Mouse (Mus musculus) MEL (cell line): ENCODE results near the gene Heg1. TPM values are rescaled to one million over a fixed set of nuclear protein-coding genes. Genes with fewer than 3 reads are reported as not detected.

Experiments
- DNase-seq: peaks from one replicate; pipeline ENCODE4 v3.0.0; 2011; ENCODE audit warnings: low read depth, low spot score
- H3K27ac ChIP-seq: 2 replicates; pipeline ENCODE4 v1.5.1; 2012; ENCODE audit warnings: low read depth, mild to moderate bottlenecking, control low read depth, low read length, moderate library complexity; ENCODE audit not compliant: control insufficient read depth
- H3K27me3 ChIP-seq, 2 experiments: fragments of 150-350 bp in 1 of 2; sonication (generic) in 1 of 2; 2 replicates each; pipeline ENCODE4 v1.6.1; 2012; ENCODE audit warnings: low read length in 2 of 2, mild to moderate bottlenecking in 2 of 2, improper control_type of control experiment in 1 of 2, moderate library complexity in 1 of 2; ENCODE audit not compliant: insufficient read depth in 2 of 2, control insufficient read depth in 1 of 2
- H3K36me3 ChIP-seq, 2 experiments: 2 replicates each; pipeline ENCODE4 v1.6.1; 2012 to 2014; ENCODE audit warnings: low read length in 2 of 2, improper control_type of control experiment in 1 of 2, inconsistent platforms in 1 of 2, mild to moderate bottlenecking in 1 of 2; ENCODE audit not compliant: insufficient read depth in 2 of 2, control insufficient read depth in 1 of 2
- H3K4me1 ChIP-seq, 2 experiments: fragments of 150-350 bp in 1 of 2; sonication (generic) in 1 of 2; 2 replicates each; pipeline ENCODE4 v1.6.1; 2012; ENCODE audit warnings: low read length in 2 of 2, improper control_type of control experiment in 1 of 2, mild to moderate bottlenecking in 1 of 2; ENCODE audit not compliant: insufficient read depth in 2 of 2, control insufficient read depth in 1 of 2
- H3K4me3 ChIP-seq, 2 experiments: fragments of 150-350 bp in 1 of 2; sonication (generic) in 1 of 2; 2 replicates each; pipeline ENCODE4 v1.5.1; 2012; ENCODE audit warnings: low read depth in 2 of 2, low read length in 2 of 2, mild to moderate bottlenecking in 2 of 2, moderate library complexity in 2 of 2, control low read depth in 1 of 2, improper control_type of control experiment in 1 of 2; ENCODE audit not compliant: control insufficient read depth in 1 of 2, insufficient read depth in 1 of 2
- H3K79me2 ChIP-seq: 2 replicates; pipeline ENCODE4 v1.6.1; 2012; ENCODE audit warnings: mild to moderate bottlenecking, low read length, moderate library complexity; ENCODE audit not compliant: control insufficient read depth, poor library complexity, insufficient read depth
- H3K9ac ChIP-seq: 2 replicates; pipeline ENCODE4 v1.6.1; 2012; ENCODE audit warnings: low read depth, mild to moderate bottlenecking, control low read depth, low read length, moderate library complexity; ENCODE audit not compliant: control insufficient read depth, poor library complexity, severe bottlenecking
- H3K9me3 ChIP-seq: fragments of 150-350 bp; sonication (generic); replicated peaks from 2 replicates; pipeline ENCODE4 v1.6.1; 2012; ENCODE audit warnings: mild to moderate bottlenecking, low read length, improper control_type of control experiment, moderate library complexity; ENCODE audit not compliant: insufficient read depth
- E2F4 ChIP-seq: IDR thresholded peaks from 2 replicates; pipeline ENCODE4 v1.6.1; 2011; ENCODE audit warnings: low read depth, low read length, improper control_type of control experiment, borderline replicate concordance
- ELF1 ChIP-seq: IDR thresholded peaks from 2 replicates; pipeline ENCODE4 v1.6.1; 2014; ENCODE audit warnings: low read depth, mild to moderate bottlenecking, inconsistent platforms, low read length, improper control_type of control experiment, moderate library complexity
- EP300 ChIP-seq, 2 experiments: IDR thresholded peaks; 2 replicates each; pipeline ENCODE4 v1.6.1; 2011; ENCODE audit warnings: improper control_type of control experiment in 2 of 2, low read length in 2 of 2, low read depth in 1 of 2, mild to moderate bottlenecking in 1 of 2
- GABPA ChIP-seq: IDR thresholded peaks from 2 replicates; pipeline ENCODE4 v1.6.1; 2012; ENCODE audit warnings: low read depth, mild to moderate bottlenecking, inconsistent platforms, low read length, improper control_type of control experiment, moderate library complexity
- HCFC1 ChIP-seq: IDR thresholded peaks from 2 replicates; pipeline ENCODE4 v1.6.1; 2012; ENCODE audit warnings: low read depth, mild to moderate bottlenecking, inconsistent platforms, low read length, improper control_type of control experiment, moderate library complexity
- KAT2A ChIP-seq: conservative IDR thresholded peaks from 2 replicates; pipeline ENCODE4 v1.6.1; 2012; ENCODE audit warnings: low read depth, low read length, improper control_type of control experiment, inconsistent platforms
- MAFK ChIP-seq: IDR thresholded peaks from 2 replicates; pipeline ENCODE4 v1.6.1; 2011; ENCODE audit warnings: low read depth, mild to moderate bottlenecking, low read length, improper control_type of control experiment, borderline replicate concordance
- MAZ ChIP-seq: IDR thresholded peaks from 2 replicates; pipeline ENCODE4 v1.6.1; 2012; ENCODE audit warnings: low read depth, mild to moderate bottlenecking, inconsistent platforms, low read length, improper control_type of control experiment
- MEF2A ChIP-seq: IDR thresholded peaks from 2 replicates; pipeline ENCODE4 v1.6.1; 2014; ENCODE audit warnings: low read depth, mild to moderate bottlenecking, inconsistent platforms, low read length, improper control_type of control experiment; ENCODE audit not compliant: poor library complexity, insufficient replicate concordance, severe bottlenecking; ENCODE audit errors: extremely low read depth
- MXI1 ChIP-seq: IDR thresholded peaks from 2 replicates; pipeline ENCODE4 v1.6.1; 2011; ENCODE audit warnings: mild to moderate bottlenecking, low read depth, low read length, improper control_type of control experiment
- MYB ChIP-seq: IDR thresholded peaks from 2 replicates; pipeline ENCODE4 v1.6.1; 2011; ENCODE audit warnings: mild to moderate bottlenecking, low read depth, low read length, improper control_type of control experiment
- MYC ChIP-seq: IDR thresholded peaks from 2 replicates; pipeline ENCODE4 v1.6.1; 2011; ENCODE audit warnings: low read depth, mild to moderate bottlenecking, low read length, improper control_type of control experiment, moderate library complexity
- NELFE ChIP-seq: IDR thresholded peaks from 2 replicates; pipeline ENCODE4 v1.6.1; 2011; ENCODE audit warnings: low read depth, low read length, improper control_type of control experiment
- POLR2A ChIP-seq, 2 experiments: IDR thresholded peaks; 2 replicates each; pipeline ENCODE4 v1.6.1; 2011 to 2012; ENCODE audit warnings: low read length in 2 of 2, mild to moderate bottlenecking in 2 of 2, control low read depth in 1 of 2, improper control_type of control experiment in 1 of 2, low read depth in 1 of 2, moderate library complexity in 1 of 2; ENCODE audit not compliant: control insufficient read depth in 1 of 2, insufficient read depth in 1 of 2, poor library complexity in 1 of 2
- POLR2AphosphoS2 ChIP-seq: IDR thresholded peaks from 2 replicates; pipeline ENCODE4 v1.6.1; 2011; ENCODE audit warnings: low read length, improper control_type of control experiment
- POLR2AphosphoS5 ChIP-seq: IDR thresholded peaks from 2 replicates; pipeline ENCODE4 v1.6.1; 2012; ENCODE audit warnings: low read depth, borderline replicate concordance, mild to moderate bottlenecking, inconsistent platforms, low read length, moderate library complexity, mixed read lengths
- RAD21 ChIP-seq: IDR thresholded peaks from 2 replicates; pipeline ENCODE4 v1.6.1; 2011; ENCODE audit warnings: mild to moderate bottlenecking, low read depth, low read length, improper control_type of control experiment
- RCOR1 ChIP-seq: IDR thresholded peaks from 2 replicates; pipeline ENCODE4 v1.6.1; 2012; ENCODE audit warnings: low read depth, mild to moderate bottlenecking, inconsistent platforms, low read length, improper control_type of control experiment
- SIN3A ChIP-seq: IDR thresholded peaks from 2 replicates; pipeline ENCODE4 v1.6.1; 2012; ENCODE audit warnings: low read length, improper control_type of control experiment, inconsistent platforms
- SMC3 ChIP-seq: IDR thresholded peaks from 2 replicates; pipeline ENCODE4 v1.6.1; 2011; ENCODE audit warnings: low read depth, low read length, improper control_type of control experiment
- TAL1 ChIP-seq: IDR thresholded peaks from 2 replicates; pipeline ENCODE4 v1.6.1; 2012; ENCODE audit warnings: mild to moderate bottlenecking, inconsistent platforms, low read length, moderate library complexity, mixed read lengths
- TBP ChIP-seq: IDR thresholded peaks from 2 replicates; pipeline ENCODE4 v1.8.0; 2011; ENCODE audit warnings: low read depth, low read length, improper control_type of control experiment
- USF1 ChIP-seq: IDR thresholded peaks from 2 replicates; pipeline ENCODE4 v1.6.1; 2014; ENCODE audit warnings: low read depth, mild to moderate bottlenecking, inconsistent platforms, low read length, improper control_type of control experiment, moderate library complexity
- polyA plus RNA-seq, 2 experiments: library from polyadenylated mRNA; stranded (reverse) in 1 of 2; unstranded in 1 of 2; fragments of >175 nt in 1 of 2; fragments of >200 nt in 1 of 2; gene quantifications; 2 replicates each; pipeline versions ENCODE4 v1.2.1 to v1.2.4; 2012; ENCODE audit warnings: low replicate concordance in 2 of 2, low read depth in 1 of 2; ENCODE audit not compliant: insufficient read length in 2 of 2, insufficient read depth in 1 of 2, missing spikeins in 1 of 2
- total RNA-seq: library from RNA; depleted of rRNA; stranded (reverse); fragments of 300-350 nt; gene quantifications from 2 replicates; pipeline ENCODE4 v1.2.3, GENCODE M21; 2012

Heg1 gene
- total and polyA plus RNA-seq, 3 experiments = 4.1 to 72.0 (median 6.9) TPM

- TF ChIP-seq E2F4 = no peak
- TF ChIP-seq SMC3 = no peak
- TF ChIP-seq MXI1 = no peak
- no peak for TF ChIP-seq GABPA
- no peak for TF ChIP-seq USF1
- no peak for TF ChIP-seq TBP
- TF ChIP-seq HCFC1 = no peak
- no peak for TF ChIP-seq RCOR1
- no peak for TF ChIP-seq MEF2A
- no peak for TF ChIP-seq NELFE
- TF ChIP-seq RAD21 = no peak
- TF ChIP-seq KAT2A = no peak
- no peak for TF ChIP-seq POLR2A (IDR thresholded peaks at IDR 0.05; ENCODE audit: control insufficient read depth in 1 of 2, insufficient read depth in 1 of 2, low read depth in 1 of 2, low read length in 2 of 2, poor library complexity in 1 of 2)
- no peak for TF ChIP-seq MAFK
- Histone ChIP-seq H3K9ac (no peak overlapping the region), H3K27me3 (peaks cover 0 to 3% of the 10 kb centered on the region in 2 experiments; a peak in 2 of 4 replicates)
Observed at GRCm38 (mm10) chr16:33666226-33666625, 17.9 kb upstream of the Heg1 start.

GRCm38 (mm10) chr16:33666985-33667538 lies 17.1 kb upstream of the Heg1 start:
- H3K27me3 ChIP-seq = no peaks in the 10 kb centered on the region; a peak in 1 of 4 replicates
- H3K79me2 ChIP-seq = no peaks in the 10 kb centered on the region
- DNase-seq = no peak
- no peak overlapping the region for H3K27ac ChIP-seq
- H3K4me3 ChIP-seq = no peak overlapping the region
- peaks cover 0 to 10% of the 10 kb centered on the region in 2 experiments; a peak in 2 of 4 replicates for H3K36me3 ChIP-seq
- H3K9me3 ChIP-seq = no peaks in the 10 kb centered on the region
- no peak for TF ChIP-seq RAD21
- no peak for TF ChIP-seq POLR2AphosphoS2
- TF ChIP-seq TBP = no peak
- no peak for TF ChIP-seq MYB
- no peak for TF ChIP-seq POLR2AphosphoS5
- no peak for TF ChIP-seq EP300 (IDR thresholded peaks at IDR 0.05; ENCODE audit: low read depth in 1 of 2, low read length in 2 of 2)
- TF ChIP-seq MYC = no peak
- TF ChIP-seq E2F4 = no peak
- TF ChIP-seq TAL1 = no peak
- no peak for TF ChIP-seq MEF2A
- TF ChIP-seq MAZ = no peak
- TF ChIP-seq SIN3A = no peak
- TF ChIP-seq ELF1 = no peak
- peaks cover 0 to 11% of the 10 kb centered on the region in 2 experiments for H3K4me1 ChIP-seq
- H3K9ac ChIP-seq = no peak overlapping the region

More at GRCm38 (mm10) chr16:33666226-33666625, 17.9 kb upstream of the Heg1 start:
- Histone ChIP-seq H3K27ac (no peak overlapping the region), H3K36me3 (peaks cover 0 to 10% of the 10 kb centered on the region in 2 experiments; a peak in 2 of 4 replicates), H3K4me3 (no peak overlapping the region), H3K9me3 (no peaks in the 10 kb centered on the region), H3K79me2 (no peaks in the 10 kb centered on the region), H3K4me1 (peaks cover 0 to 11% of the 10 kb centered on the region in 2 experiments)
- no peak for DNase-seq
